Mouse (Mus musculus) small intestine, adult 2 months (tissue): ENCODE results near the gene Usp16. TPM values are rescaled to one million over a fixed set of nuclear protein-coding genes. Genes with fewer than 3 reads are reported as not detected.

Source experiments
- H3K27ac ChIP-seq: fragments of 200-500 bp; 2 replicates; pipeline ENCODE4 v1.5.1; 2012; ENCODE audit warnings: low read depth, low read length, control low read depth, inconsistent platforms; ENCODE audit not compliant: insufficient read depth
- H3K27me3 ChIP-seq: fragments of 200-500 bp; 2 replicates; pipeline ENCODE4 v1.6.1; 2012; ENCODE audit warnings: mild to moderate bottlenecking, moderate library complexity, low read length, inconsistent platforms; ENCODE audit not compliant: control insufficient read depth, insufficient read depth
- H3K36me3 ChIP-seq: fragments of 200-500 bp; 2 replicates; pipeline ENCODE4 v1.6.1; 2012; ENCODE audit warnings: mild to moderate bottlenecking, low read length, control low read depth, inconsistent platforms; ENCODE audit not compliant: control insufficient read depth, insufficient read depth
- H3K4me1 ChIP-seq: fragments of 200-500 bp; 2 replicates; pipeline ENCODE4 v1.6.1; 2012; ENCODE audit warnings: low read length, inconsistent platforms, mixed read lengths; ENCODE audit not compliant: control insufficient read depth, insufficient read depth, insufficient read length
- H3K4me3 ChIP-seq: fragments of 200-500 bp; 2 replicates; pipeline ENCODE4 v1.5.1; 2012; ENCODE audit warnings: low read depth, mild to moderate bottlenecking, control low read depth, inconsistent platforms, low read length, moderate library complexity
- CTCF ChIP-seq: fragments of 200-500 bp; IDR thresholded peaks from 2 replicates; pipeline ENCODE4 v1.5.1; 2012; ENCODE audit warnings: low read depth, mild to moderate bottlenecking, control low read depth, inconsistent platforms, low read length, moderate library complexity, mixed read lengths; ENCODE audit not compliant: insufficient replicate concordance, insufficient read length; ENCODE audit errors: extremely low read depth
- POLR2A ChIP-seq: fragments of 200-500 bp; IDR thresholded peaks from 2 replicates; pipeline ENCODE4 v1.6.1; 2012; ENCODE audit warnings: low read depth, mild to moderate bottlenecking, control low read depth, inconsistent platforms, low read length, moderate library complexity
- WGBS: fragments of 180-500 bp; shearing (Covaris S2); methylation state at CpG from one replicate; pipeline ENCODE4 v1.1.7; 2018; 5-methylcytosine and 5-hydroxymethylcytosine counted together
- polyA plus RNA-seq: library from polyadenylated mRNA; depleted of rRNA; stranded (reverse); fragments of >200 nt; gene quantifications from 2 replicates; pipeline ENCODE4 v1.2.3, GENCODE M21; 2012

Usp16 gene
- polyA plus RNA-seq, 1 experiment = 10.0 TPM

- no peak overlapping the region for H3K27ac ChIP-seq
- 88% methylated on average over 6 of the region's 6 CpGs for WGBS
- H3K4me3 ChIP-seq = no peak overlapping the region
- no peaks in the 10 kb centered on the region for H3K27me3 ChIP-seq
- TF ChIP-seq CTCF = no peak
- no peak for TF ChIP-seq POLR2A
- peaks cover 6% of the 10 kb centered on the region for H3K36me3 ChIP-seq
- no peaks in the 10 kb centered on the region; the same call in 1 of the 2 replicates for H3K4me1 ChIP-seq
Measured at GRCm38 (mm10) chr16:87497171-87497570, 42.7 kb downstream of the Usp16 start.

- Histone ChIP-seq H3K27me3 (no peaks in the 10 kb centered on the region), H3K4me1 (no peaks in the 10 kb centered on the region), H3K27ac (no peak overlapping the region), H3K4me3 (no peak overlapping the region), H3K36me3 (no peaks in the 10 kb centered on the region)
- TF ChIP-seq CTCF = no peak
- TF ChIP-seq POLR2A = no peak
- 84% methylated on average over 6 of the region's 6 CpGs for WGBS
Measured at GRCm38 (mm10) chr16:87499556-87499955, 45.1 kb downstream of the Usp16 start.

- H3K36me3 ChIP-seq = no peaks in the 10 kb centered on the region
- 16% methylated on average over 13 of the region's 13 CpGs for WGBS
- H3K4me1 ChIP-seq = no peaks in the 10 kb centered on the region
- TF ChIP-seq POLR2A (no peak), CTCF (no peak)
- no peak overlapping the region for H3K27ac ChIP-seq
- H3K27me3 ChIP-seq = no peaks in the 10 kb centered on the region
- no peak overlapping the region for H3K4me3 ChIP-seq
Measured at GRCm38 (mm10) chr16:87501304-87502078, 47.0 kb downstream of the Usp16 start.

- TF ChIP-seq CTCF (no peak), POLR2A (no peak)
- 73% methylated on average over 5 of the region's 5 CpGs for WGBS
- H3K27me3 ChIP-seq = no peaks in the 10 kb centered on the region
- H3K4me3 ChIP-seq = no peak overlapping the region
- no peaks in the 10 kb centered on the region for H3K36me3 ChIP-seq
- H3K4me1 ChIP-seq = no peaks in the 10 kb centered on the region
- H3K27ac ChIP-seq = no peak overlapping the region
Measured at GRCm38 (mm10) chr16:87511706-87512105, 57.2 kb downstream of the Usp16 start.

- no peaks in the 10 kb centered on the region for H3K27me3 ChIP-seq
Measured at GRCm38 (mm10) chr16:87512331-87512730, 57.8 kb downstream of the Usp16 start.

GRCm38 (mm10) chr16:87524228-87524627, 69.7 kb downstream of the Usp16 start:
- TF ChIP-seq POLR2A (no peak), CTCF (no peak)
- Histone ChIP-seq H3K27ac (no peak overlapping the region), H3K27me3 (no peaks in the 10 kb centered on the region), H3K4me3 (no peak overlapping the region), H3K4me1 (no peaks in the 10 kb centered on the region), H3K36me3 (no peaks in the 10 kb centered on the region)
- WGBS = 46% methylated on average over 5 of the region's 5 CpGs

More at GRCm38 (mm10) chr16:87512331-87512730, 57.8 kb downstream of the Usp16 start:
- TF ChIP-seq POLR2A = no peak
- TF ChIP-seq CTCF = no peak
- H3K36me3 ChIP-seq = no peaks in the 10 kb centered on the region
- no peak overlapping the region for H3K27ac ChIP-seq
- H3K4me1 ChIP-seq = no peaks in the 10 kb centered on the region
- 89% methylated on average over 14 of the region's 14 CpGs for whole genome bisulfite sequencing
- no peak overlapping the region for H3K4me3 ChIP-seq

GRCm38 (mm10) chr16:87527553-87528249, 73.2 kb downstream of the Usp16 start:
- no peak overlapping the region for H3K27ac ChIP-seq
- 58% methylated on average over 8 of the region's 8 CpGs for WGBS
- H3K36me3 ChIP-seq = no peaks in the 10 kb centered on the region
- H3K4me3 ChIP-seq = no peak overlapping the region
- TF ChIP-seq CTCF = no peak
- no peak for TF ChIP-seq POLR2A
- H3K27me3 ChIP-seq = no peaks in the 10 kb centered on the region
- H3K4me1 ChIP-seq = no peaks in the 10 kb centered on the region
